Mouse (Mus musculus): ENCODE data around the gene Gabrp. TPM values are rescaled to one million over a fixed set of nuclear protein-coding genes. Genes with fewer than 3 reads are reported as not detected.

Gene Gabrp
- polyA plus RNA-seq (2015; fragmentation: Nextera tagmentation; extraction: Ambion mirVana) = 8.5 and 10.2 TPM in 2 replicates

DNA sequence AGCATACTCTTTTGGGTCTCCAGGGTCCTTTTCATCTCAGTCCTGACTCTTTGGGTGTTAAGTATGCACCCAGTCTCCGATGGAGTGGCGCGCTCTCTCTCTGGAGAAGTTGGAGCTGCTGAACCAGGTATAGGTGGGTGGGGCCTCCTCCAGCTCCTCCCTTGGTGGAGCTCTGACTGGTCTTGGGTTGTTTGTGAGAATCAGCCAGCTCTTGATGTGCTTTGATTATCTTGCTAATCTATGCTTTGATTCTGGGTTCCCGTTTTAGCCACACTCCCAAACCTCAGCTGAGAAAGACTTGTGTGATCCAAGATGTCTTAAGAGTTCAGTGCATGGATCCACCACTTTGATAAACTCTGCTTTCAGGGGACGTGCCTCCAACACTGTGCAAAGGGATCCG is at the start of gene Gabrp:
Gene Gabrp (minus strand): TSS at position 101 of the 400 bp plus-strand sequence.
- H3K4me3 ChIP-seq = no peak within 1 kb of the TSS
- H3K9me3 ChIP-seq = no peaks in the 10 kb centered on the region
- H3K36me3 ChIP-seq = no peaks in the 10 kb centered on the region
- H3K27me3 ChIP-seq = no peaks in the 10 kb centered on the region
- no peak within 1 kb of the TSS for H3K4me2 ChIP-seq
- no peak within 1 kb of the TSS for H3K27ac ChIP-seq
- ATAC-seq (ENCODE audit: insufficient number of reproducible peaks, insufficient read depth, low FRiP score, low TSS enrichment, low read depth) = no peak
- no peak within 1 kb of the TSS for H3K9ac ChIP-seq
- WGBS = 55% methylated on average over 6 of the region's 6 CpGs
- no peaks in the 10 kb centered on the region for H3K4me1 ChIP-seq

DNA sequence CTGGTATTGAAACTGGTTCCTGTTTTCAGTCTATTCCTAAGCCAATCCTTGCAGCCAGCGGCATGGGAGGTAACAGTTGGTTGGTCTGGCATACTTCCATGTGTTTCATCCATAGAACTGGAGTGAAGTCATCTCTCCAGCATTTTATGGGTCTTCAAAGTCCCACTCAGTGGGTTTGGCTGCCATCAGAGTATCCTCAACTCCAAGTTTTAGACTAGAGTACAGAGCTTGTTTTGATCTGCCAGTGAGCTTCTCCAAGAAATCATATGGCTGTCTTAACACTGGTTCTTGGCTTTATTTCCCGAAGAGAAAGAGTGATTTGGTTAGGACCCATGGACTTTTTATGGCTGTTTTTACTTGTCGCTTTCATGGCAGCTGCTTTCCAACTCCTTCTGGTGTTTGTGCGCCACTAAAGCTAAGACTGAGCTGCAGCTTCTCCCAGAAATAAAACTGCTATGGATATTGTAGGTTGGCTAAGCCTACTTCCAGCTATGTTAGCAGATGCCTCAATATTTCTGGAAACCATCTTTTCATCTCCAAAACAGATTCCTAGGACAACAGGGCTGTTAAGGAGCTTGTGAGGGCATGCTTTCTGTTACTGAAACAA is 48.5 kb upstream of the Gabrp start:
- no peak overlapping the region for H3K4me3 ChIP-seq
- no peak for ATAC-seq (ENCODE audit: insufficient number of reproducible peaks, insufficient read depth, low FRiP score, low TSS enrichment, low read depth)
- H3K9me3 ChIP-seq = no peaks in the 10 kb centered on the region
- H3K4me2 ChIP-seq = no peak overlapping the region
- no peak overlapping the region for H3K9ac ChIP-seq
- 82% methylated on average over 4 of the region's 4 CpGs for WGBS
- H3K4me1 ChIP-seq = no peaks in the 10 kb centered on the region
- H3K36me3 ChIP-seq = no peaks in the 10 kb centered on the region
- H3K27me3 ChIP-seq = no peaks in the 10 kb centered on the region; the same call in 1 of the 2 replicates
- H3K27ac ChIP-seq = no peak overlapping the region

DNA sequence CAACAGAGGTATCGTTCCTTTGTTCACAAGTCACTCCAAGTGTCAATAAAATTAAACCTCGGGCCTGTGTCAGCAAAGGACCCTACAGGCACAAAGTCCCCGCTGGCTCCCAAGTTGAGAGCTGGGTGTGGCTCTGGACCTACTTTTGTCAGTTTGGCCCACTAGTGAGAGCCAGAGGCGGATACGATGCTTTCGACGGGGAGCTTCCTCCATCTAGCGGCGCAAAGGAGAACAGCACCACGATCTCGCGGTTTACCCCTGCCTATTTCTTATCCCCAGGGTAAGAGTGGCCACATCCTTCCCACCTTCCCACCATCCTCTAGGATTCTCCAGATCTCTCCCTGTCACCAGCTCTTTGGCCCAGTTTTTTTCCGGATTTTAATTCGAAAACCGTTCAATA is 35.5 kb upstream of the Gabrp start:
- H3K9ac ChIP-seq = no peak overlapping the region
- no peak overlapping the region for H3K4me3 ChIP-seq
- H3K9me3 ChIP-seq = no peaks in the 10 kb centered on the region
- H3K4me1 ChIP-seq = no peaks in the 10 kb centered on the region
- no peaks in the 10 kb centered on the region for H3K36me3 ChIP-seq
- ATAC-seq (ENCODE audit: insufficient number of reproducible peaks, insufficient read depth, low FRiP score, low TSS enrichment, low read depth) = no peak
- H3K27me3 ChIP-seq = no peaks in the 10 kb centered on the region; the same call in 1 of the 2 replicates
- no peak overlapping the region for H3K27ac ChIP-seq
- 6% methylated on average over 15 of the region's 15 CpGs for WGBS
- H3K4me2 ChIP-seq = no peak overlapping the region

DNA sequence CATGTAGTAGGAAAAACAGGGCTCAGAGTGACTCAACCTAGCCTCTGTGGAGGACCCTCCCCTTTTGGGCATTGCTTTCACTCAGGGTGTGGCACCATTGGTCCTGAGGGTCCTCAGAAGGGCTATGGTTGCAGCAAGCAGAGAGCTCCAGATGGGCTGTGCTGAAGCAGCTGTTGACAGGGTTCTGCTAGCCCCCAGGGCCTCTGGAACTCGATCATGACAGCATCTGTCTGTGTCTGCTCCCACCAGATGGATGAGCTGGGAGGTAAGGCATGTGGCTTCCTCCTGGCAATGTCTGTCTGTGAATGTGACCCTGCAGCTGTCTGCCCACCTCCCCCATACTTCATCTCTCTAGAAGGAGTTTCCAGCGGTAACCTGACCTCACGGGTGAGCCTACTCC is 29.0 kb upstream of the Gabrp start:
- 9% methylated on average over 3 of the region's 3 CpGs for WGBS
- H3K27me3 ChIP-seq = no peaks in the 10 kb centered on the region; the same call in 1 of the 2 replicates
- no peak overlapping the region for H3K27ac ChIP-seq
- H3K4me2 ChIP-seq = no peak overlapping the region
- H3K4me3 ChIP-seq = no peak overlapping the region
- no peak for ATAC-seq (ENCODE audit: insufficient number of reproducible peaks, insufficient read depth, low FRiP score, low TSS enrichment, low read depth)
- H3K4me1 ChIP-seq = peaks cover 6% of the 10 kb centered on the region; the same call in 1 of the 2 replicates
- H3K9me3 ChIP-seq = no peaks in the 10 kb centered on the region
- H3K9ac ChIP-seq = no peak overlapping the region
- H3K36me3 ChIP-seq = no peaks in the 10 kb centered on the region

DNA sequence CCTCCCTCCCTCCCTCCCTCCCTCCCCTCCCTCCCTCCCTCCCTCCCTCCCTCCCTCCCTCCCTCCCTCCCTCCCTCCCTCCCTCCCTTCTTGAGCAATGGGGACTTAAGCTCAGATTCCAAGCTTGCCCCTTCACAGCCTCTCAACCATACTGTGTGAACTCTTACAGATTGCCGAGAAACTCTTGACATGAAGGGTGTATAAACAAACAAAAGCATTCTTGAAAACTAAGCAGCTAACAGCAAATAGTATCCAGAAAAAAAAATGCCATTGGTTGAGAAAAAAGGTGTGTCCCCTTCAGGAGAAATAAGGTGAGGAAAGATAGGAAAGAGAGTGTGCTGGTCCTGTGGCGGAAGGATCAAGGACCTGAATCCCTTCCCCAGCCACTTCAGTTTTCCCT is 24.4 kb upstream of the Gabrp start:
- Histone ChIP-seq H3K4me2 (no peak overlapping the region), H3K9ac (no peak overlapping the region), H3K27ac (no peak overlapping the region), H3K4me3 (no peak overlapping the region), H3K4me1 (peaks cover 6% of the 10 kb centered on the region; the same call in 1 of the 2 replicates), H3K36me3 (no peaks in the 10 kb centered on the region), H3K27me3 (no peaks in the 10 kb centered on the region), H3K9me3 (no peaks in the 10 kb centered on the region)
- no peak for ATAC-seq (ENCODE audit: insufficient number of reproducible peaks, insufficient read depth, low FRiP score, low TSS enrichment, low read depth)
- WGBS = 66% methylated on average over 2 of the region's 2 CpGs

DNA sequence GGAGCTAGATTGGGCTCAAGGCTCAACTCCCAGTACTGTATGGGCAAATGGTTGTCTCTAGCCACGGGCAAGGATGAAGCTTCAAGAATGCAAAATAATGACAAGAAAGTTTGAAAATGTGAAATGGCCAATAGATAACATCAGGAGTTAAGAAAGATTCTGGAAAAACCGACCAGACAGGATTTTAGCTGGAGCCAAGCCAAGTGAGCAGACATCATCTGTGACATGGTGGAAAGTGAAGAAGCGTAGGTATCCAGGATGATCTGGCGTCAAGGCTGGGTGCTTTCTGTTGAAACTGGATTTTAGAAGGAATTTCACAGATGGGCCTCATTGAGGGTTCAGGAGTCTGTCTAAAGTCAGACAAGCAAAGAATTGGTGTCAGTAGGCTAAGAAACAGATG is 20.2 kb upstream of the Gabrp start, which contains the start of gene D130052B06Rik:
Gene D130052B06Rik (plus strand): TSS at position 317 of the 400 bp plus-strand sequence.
- ATAC-seq (ENCODE audit: insufficient number of reproducible peaks, insufficient read depth, low FRiP score, low TSS enrichment, low read depth) = no peak
- Histone ChIP-seq H3K4me3 (no peak within 1 kb of the TSS), H3K4me2 (no peak within 1 kb of the TSS), H3K9me3 (no peaks in the 10 kb centered on the region), H3K27ac (no peak within 1 kb of the TSS), H3K4me1 (no peaks in the 10 kb centered on the region), H3K36me3 (no peaks in the 10 kb centered on the region), H3K9ac (no peak within 1 kb of the TSS), H3K27me3 (no peaks in the 10 kb centered on the region)
- 64% methylated on average over 4 of the region's 4 CpGs for WGBS

DNA sequence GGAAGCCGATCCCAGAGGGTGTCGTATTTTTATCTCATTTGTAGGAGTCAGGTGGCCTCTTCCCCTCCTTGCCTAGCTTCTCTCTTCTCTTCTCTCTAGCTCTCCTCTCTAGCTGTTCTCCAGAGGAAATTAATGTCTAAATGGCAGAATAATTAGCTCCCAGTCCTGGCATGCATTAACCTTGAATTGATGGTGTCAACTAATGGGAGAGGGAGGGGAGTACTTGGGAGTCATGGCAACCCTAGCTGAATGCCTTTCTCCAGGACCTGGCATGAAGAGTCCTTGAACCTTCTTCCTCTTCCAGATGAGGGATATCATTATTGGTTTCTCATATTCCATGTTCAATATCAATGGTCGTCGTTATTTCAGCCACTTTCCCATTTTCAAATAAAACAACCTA is 17.9 kb upstream of the Gabrp start:
- Histone ChIP-seq H3K27ac (no peak overlapping the region), H3K4me2 (no peak overlapping the region), H3K4me3 (no peak overlapping the region), H3K36me3 (no peaks in the 10 kb centered on the region), H3K9me3 (no peaks in the 10 kb centered on the region), H3K9ac (no peak overlapping the region), H3K27me3 (no peaks in the 10 kb centered on the region), H3K4me1 (no peaks in the 10 kb centered on the region)
- 87% methylated on average over 4 of the region's 4 CpGs for WGBS
- no peak for ATAC-seq (ENCODE audit: insufficient number of reproducible peaks, insufficient read depth, low FRiP score, low TSS enrichment, low read depth)

DNA sequence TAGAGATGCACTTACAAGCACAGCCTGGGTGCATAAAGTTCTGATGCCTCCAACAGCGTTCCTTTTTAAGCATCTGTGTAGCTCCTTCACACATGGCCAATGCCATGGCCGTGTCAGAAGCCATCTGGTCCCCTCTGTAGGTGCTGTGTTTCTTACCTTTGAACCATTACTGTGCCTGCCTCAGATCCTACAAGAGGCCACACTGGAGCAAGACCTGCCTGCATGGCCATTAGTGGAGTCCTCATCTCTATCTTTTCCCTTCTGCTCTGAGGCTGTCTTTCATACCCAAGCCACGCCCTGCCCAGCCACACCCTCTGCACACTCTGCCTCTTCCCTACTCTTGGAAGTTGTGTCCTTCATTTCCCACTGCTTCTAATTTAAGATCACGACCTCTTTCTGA is 14.1 kb upstream of the Gabrp start:
- Histone ChIP-seq H3K27ac (no peak overlapping the region), H3K4me3 (no peak overlapping the region), H3K4me1 (no peaks in the 10 kb centered on the region), H3K4me2 (no peak overlapping the region), H3K36me3 (no peaks in the 10 kb centered on the region), H3K9me3 (no peaks in the 10 kb centered on the region), H3K27me3 (no peaks in the 10 kb centered on the region), H3K9ac (no peak overlapping the region)
- WGBS = 82% methylated on average over 4 of the region's 4 CpGs
- ATAC-seq (ENCODE audit: insufficient number of reproducible peaks, insufficient read depth, low FRiP score, low TSS enrichment, low read depth) = no peak

DNA sequence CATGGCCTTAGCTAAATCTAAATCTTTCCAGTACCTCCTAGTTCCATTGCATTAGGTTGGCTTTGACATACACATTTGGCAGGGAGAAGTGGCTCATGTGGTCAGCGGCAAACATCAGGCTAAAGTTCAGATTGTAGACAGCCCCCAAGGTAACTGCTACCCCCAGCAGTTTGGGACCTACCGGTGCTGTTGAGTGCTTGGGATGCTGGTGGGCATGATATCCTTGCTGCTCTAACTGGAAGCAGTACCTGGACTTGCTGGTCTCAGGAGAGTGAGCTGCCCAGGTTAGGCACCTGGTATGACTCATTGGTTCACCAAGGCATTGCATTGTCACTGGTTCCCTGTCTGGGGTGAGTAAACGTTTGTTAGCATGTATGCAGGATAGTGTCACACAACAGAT is 12.0 kb upstream of the Gabrp start:
- Histone ChIP-seq H3K4me3 (no peak overlapping the region), H3K4me1 (no peaks in the 10 kb centered on the region), H3K27ac (no peak overlapping the region), H3K9me3 (no peaks in the 10 kb centered on the region), H3K27me3 (no peaks in the 10 kb centered on the region), H3K9ac (no peak overlapping the region), H3K36me3 (no peaks in the 10 kb centered on the region), H3K4me2 (no peak overlapping the region)
- 85% methylated on average over 3 of the region's 3 CpGs for WGBS
- no peak for ATAC-seq (ENCODE audit: insufficient number of reproducible peaks, insufficient read depth, low FRiP score, low TSS enrichment, low read depth)

DNA sequence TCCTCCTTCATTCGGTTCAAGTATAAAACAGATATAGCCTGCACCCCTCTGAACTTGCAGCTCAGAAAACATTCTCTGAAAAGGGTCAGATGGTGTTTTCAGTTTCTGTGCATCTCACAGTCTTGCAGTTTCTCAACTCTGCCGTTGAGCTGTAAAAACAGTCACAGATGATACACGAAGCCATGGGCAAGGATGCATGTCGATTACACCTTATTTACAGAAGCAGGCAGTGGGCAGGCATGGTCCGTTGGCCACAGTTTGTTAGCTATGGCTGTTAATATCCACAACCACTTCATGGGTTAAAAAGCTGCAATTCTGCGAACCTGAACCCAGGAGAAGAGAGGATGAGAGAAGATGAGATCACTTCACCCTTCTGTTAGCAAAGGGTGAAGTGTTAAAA is 7.9 kb upstream of the Gabrp start:
- Histone ChIP-seq H3K9me3 (no peaks in the 10 kb centered on the region), H3K27me3 (no peaks in the 10 kb centered on the region), H3K4me1 (no peaks in the 10 kb centered on the region), H3K27ac (no peak overlapping the region), H3K9ac (no peak overlapping the region), H3K36me3 (no peaks in the 10 kb centered on the region), H3K4me2 (no peak overlapping the region), H3K4me3 (no peak overlapping the region)
- 79% methylated on average over 6 of the region's 6 CpGs for WGBS
- no peak for ATAC-seq (ENCODE audit: insufficient number of reproducible peaks, insufficient read depth, low FRiP score, low TSS enrichment, low read depth)

DNA sequence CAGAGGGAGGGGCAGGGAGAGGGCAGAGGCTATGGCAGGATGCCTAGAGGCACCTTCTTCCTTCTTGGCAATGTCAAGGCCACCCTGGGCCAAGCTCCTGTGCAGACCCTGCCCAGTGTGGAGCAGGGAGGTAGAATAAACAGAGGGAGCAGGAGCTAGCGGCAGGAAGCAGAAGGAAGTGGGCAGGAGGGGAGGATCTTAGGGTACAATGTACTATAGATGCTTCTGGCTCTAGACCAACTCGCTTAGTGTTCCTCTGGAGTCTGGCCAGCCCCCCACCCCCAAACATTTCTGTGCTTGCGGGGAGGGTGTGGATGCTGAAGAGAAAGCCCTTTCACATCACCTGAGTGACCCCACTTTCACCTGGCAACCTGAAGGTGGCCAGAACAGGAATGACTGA is 862 bp upstream of the Gabrp start:
- WGBS = 48% methylated on average over 3 of the region's 3 CpGs
- ATAC-seq (ENCODE audit: insufficient number of reproducible peaks, insufficient read depth, low FRiP score, low TSS enrichment, low read depth) = peak; percentile 67
- Histone ChIP-seq H3K4me3 (no peak overlapping the region), H3K9ac (no peak overlapping the region), H3K4me2 (no peak overlapping the region), H3K27me3 (no peaks in the 10 kb centered on the region), H3K9me3 (no peaks in the 10 kb centered on the region), H3K4me1 (no peaks in the 10 kb centered on the region), H3K36me3 (no peaks in the 10 kb centered on the region), H3K27ac (no peak overlapping the region)

DNA sequence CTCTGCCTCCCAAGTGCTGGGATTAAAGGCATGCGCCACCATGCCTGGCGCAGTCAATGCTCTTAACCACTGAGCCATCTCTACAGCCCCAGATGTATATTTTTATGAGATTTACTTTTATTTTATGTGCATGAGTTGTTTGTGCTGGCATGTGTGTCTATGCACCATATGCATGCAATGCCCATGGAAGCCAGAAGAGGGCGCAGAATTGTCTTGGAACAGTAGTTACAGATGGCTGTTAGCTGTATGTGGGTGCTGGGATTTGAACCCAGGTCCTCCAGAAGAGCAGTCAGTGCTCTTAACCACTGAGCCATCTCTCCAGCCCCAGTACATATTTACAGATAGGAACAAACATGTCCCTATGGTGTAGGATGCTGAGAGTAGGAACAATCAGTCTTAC is 3.8 kb downstream of the Gabrp start:
- Histone ChIP-seq H3K27me3 (no peaks in the 10 kb centered on the region), H3K4me3 (no peak overlapping the region), H3K4me2 (no peak overlapping the region), H3K27ac (no peak overlapping the region), H3K36me3 (no peaks in the 10 kb centered on the region), H3K9me3 (no peaks in the 10 kb centered on the region), H3K9ac (no peak overlapping the region), H3K4me1 (no peaks in the 10 kb centered on the region)
- ATAC-seq (ENCODE audit: insufficient number of reproducible peaks, insufficient read depth, low FRiP score, low TSS enrichment, low read depth) = no peak
- 82% methylated on average over 3 of the region's 3 CpGs for WGBS
